Mouse (Mus musculus) kidney, embryonic 16.5 days (tissue): ENCODE measurements around the gene Gcnt4. TPM values are rescaled to one million over a fixed set of nuclear protein-coding genes. Genes with fewer than 3 reads are reported as not detected.
A peak's percentile ranks its signal among the peaks of the same experiment; 100 is the strongest.
"Not testable (repeated sequence)": the region's sequence is repeated elsewhere in the genome, so short reads cannot be mapped to it uniquely, and the experiment has no call there.

Experiments used
- ATAC-seq: fragments of 200-750 bp; cut with Nextera tagmentation; 2 replicates; pipeline ENCODE4 v1.8.0; 2017; ENCODE audit warnings: moderate TSS enrichment; ENCODE audit not compliant: low FRiP score, low TSS enrichment
- H3K27ac ChIP-seq: fragments of 300-500 bp; sonication (generic); 2 replicates; pipeline ENCODE4 v1.5.1; 2014; ENCODE audit warnings: low read length
- H3K27me3 ChIP-seq: fragments of 300-500 bp; sonication (generic); 2 replicates; pipeline ENCODE4 v1.6.1; 2014; ENCODE audit warnings: low read length, control low read depth, mixed read lengths; ENCODE audit not compliant: insufficient read depth
- H3K36me3 ChIP-seq: fragments of 300-500 bp; sonication (generic); 2 replicates; pipeline ENCODE4 v1.6.1; 2014; ENCODE audit warnings: low read length, control low read depth, mixed read lengths; ENCODE audit not compliant: insufficient read depth
- H3K4me1 ChIP-seq: fragments of 300-500 bp; sonication (generic); 2 replicates; pipeline ENCODE4 v1.6.1; 2014; ENCODE audit warnings: low read length, control low read depth, mixed read lengths; ENCODE audit not compliant: insufficient read depth
- H3K4me2 ChIP-seq: fragments of 300-500 bp; sonication (generic); replicated peaks from 2 replicates; pipeline ENCODE4 v1.6.1; 2014; ENCODE audit warnings: low read depth, low read length
- H3K4me3 ChIP-seq: fragments of 300-500 bp; sonication (generic); 2 replicates; pipeline ENCODE4 v1.5.1; 2014; ENCODE audit warnings: mild to moderate bottlenecking, low read length
- H3K9ac ChIP-seq: fragments of 300-500 bp; sonication (generic); replicated peaks from 2 replicates; pipeline ENCODE4 v1.6.1; 2014; ENCODE audit warnings: low read length
- H3K9me3 ChIP-seq: fragments of 300-500 bp; sonication (generic); 2 replicates; pipeline ENCODE4 v1.6.1; 2016; ENCODE audit warnings: low read length, control low read depth
- WGBS: fragments of 180-500 bp; shearing (Covaris S2); extraction: QIAGEN DNeasy Blood & Tissue Kit; methylation state at CpG from one replicate; pipeline ENCODE4 v1.1.7; 2014; 5-methylcytosine and 5-hydroxymethylcytosine counted together
- polyA plus RNA-seq: library from polyadenylated mRNA; unstranded; fragments of >200 nt; fragmentation: Nextera tagmentation; extraction: Ambion mirVana; gene quantifications from 2 replicates; pipeline ENCODE4 v1.2.1, GENCODE M21; 2015

Gene Gcnt4
- polyA plus RNA-seq, 1 experiment from 2014 or later = 1.7 TPM

DNA sequence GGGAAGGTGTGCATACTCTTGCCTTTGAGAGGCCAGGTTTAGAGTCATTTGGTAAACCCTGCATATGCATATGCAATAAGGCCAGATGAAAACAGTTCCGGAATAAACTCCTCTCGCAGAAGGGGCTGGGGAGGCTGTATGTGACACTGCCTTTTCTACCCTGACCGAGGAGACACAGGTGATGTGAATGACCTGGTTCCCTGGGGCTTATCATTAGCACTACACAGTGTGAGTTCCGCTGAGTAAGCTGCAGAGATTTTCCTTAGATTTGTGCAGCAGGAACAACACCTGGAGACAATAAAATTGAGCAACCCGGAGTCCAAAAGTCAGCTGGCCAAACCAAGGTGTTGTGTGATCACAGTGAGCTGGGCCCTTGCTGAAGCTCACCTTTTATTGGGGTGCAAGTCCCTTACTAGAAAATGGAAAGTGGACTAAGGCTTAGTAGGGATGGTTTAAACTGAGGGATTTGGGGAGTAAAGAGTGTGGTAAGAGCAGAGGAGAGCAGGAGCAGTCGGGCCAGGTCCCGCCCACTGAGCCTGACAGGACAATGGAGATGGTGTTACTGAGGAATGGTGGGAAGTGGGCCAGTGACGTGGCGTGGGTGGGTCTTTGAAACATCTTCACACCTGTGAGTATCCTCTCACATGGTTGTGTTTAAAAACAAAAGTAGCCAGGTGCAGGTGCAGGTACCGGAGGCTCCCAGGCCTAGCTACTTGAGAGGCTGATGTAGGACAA lies 1.7 kb downstream of the Gcnt4 start:
- Histone ChIP-seq H3K27me3 (peaks cover 20% of the 10 kb centered on the region), H3K27ac (no peak overlapping the region), H3K36me3 (no peaks in the 10 kb centered on the region), H3K4me1 (peaks cover 23% of the 10 kb centered on the region), H3K4me3 (peak overlapping the region; percentile 83), H3K9ac (0 out of 2 replicates have a peak overlapping the region, but pooled peaks have one; percentile 19), H3K9me3 (no peaks in the 10 kb centered on the region), H3K4me2 (peak overlapping the region; percentile 99)
- 48% methylated on average over 10 of the region's 10 CpGs for WGBS
- ATAC-seq = no peak

- H3K9ac ChIP-seq = no peak overlapping the region
- H3K36me3 ChIP-seq = no peaks in the 10 kb centered on the region
- H3K27ac ChIP-seq = no peak overlapping the region
- no peaks in the 10 kb centered on the region for H3K9me3 ChIP-seq
- peaks cover 23% of the 10 kb centered on the region for H3K4me1 ChIP-seq
- ATAC-seq = no peak
- 82% methylated on average over 1 of the region's 1 CpGs for WGBS
- no peak overlapping the region for H3K4me2 ChIP-seq
- peaks cover 20% of the 10 kb centered on the region for H3K27me3 ChIP-seq
- no peak overlapping the region for H3K4me3 ChIP-seq
These were observed 3.3 kb downstream of the Gcnt4 start for GRCm38 (mm10) chr13:96927781-96928180.

DNA sequence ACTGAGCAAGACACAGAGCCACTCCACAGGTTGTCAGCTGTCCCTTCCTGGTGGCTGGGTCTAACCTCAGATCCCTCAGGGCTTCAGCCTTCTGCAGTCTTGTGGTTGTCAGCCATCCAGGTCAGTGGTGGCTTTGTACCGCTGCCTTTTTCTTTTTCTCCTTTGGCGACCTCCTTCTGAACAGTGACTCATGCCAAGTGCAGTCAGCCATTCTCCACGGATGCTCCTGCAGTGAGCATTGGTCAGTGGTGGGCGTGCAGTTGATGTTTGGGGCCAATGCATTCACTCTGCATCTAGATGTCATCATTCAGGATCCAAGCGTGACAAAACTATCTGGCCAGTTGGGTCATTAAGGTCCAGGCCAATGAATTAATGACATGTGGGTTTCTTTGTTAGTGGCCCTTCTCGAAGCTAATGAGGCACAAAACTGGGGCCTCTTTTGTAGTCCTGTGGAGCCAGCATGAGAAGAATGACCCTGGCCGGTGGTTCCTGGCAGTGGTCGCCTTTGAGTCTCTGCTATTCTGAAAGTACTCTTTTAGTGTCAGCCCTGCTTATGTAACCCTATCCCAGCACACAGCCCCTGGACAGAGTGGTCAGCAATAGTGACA lies 4.0 kb downstream of the Gcnt4 start:
- H3K4me3 ChIP-seq = no peak overlapping the region
- no peak for ATAC-seq
- no peaks in the 10 kb centered on the region for H3K36me3 ChIP-seq
- H3K27me3 ChIP-seq = peaks cover 20% of the 10 kb centered on the region
- 31% methylated on average over 8 of the region's 8 CpGs for WGBS
- H3K9ac ChIP-seq = no peak overlapping the region
- no peak overlapping the region for H3K4me2 ChIP-seq
- H3K9me3 ChIP-seq = no peaks in the 10 kb centered on the region
- H3K27ac ChIP-seq = no peak overlapping the region
- H3K4me1 ChIP-seq = peaks cover 23% of the 10 kb centered on the region

DNA sequence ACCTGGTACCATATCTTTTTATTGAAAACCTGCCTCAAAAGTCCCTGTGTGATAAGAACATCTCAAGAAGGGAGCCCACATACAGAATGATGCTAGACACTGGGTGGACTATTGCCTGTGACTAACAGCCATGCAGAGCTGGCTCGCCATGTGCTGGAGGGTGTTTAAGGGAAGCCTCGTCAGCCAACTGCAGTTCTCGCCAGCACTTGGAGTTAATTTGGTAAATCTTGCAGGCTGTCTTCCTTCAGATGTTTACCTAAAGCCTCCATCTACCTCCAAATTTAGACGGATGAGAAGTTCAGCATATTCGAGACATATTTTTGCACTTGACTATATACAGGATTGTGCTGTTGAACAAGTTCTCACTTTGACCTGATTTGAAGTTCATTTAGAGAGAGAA lies 8.3 kb downstream of the Gcnt4 start:
- 90% methylated on average over 5 of the region's 5 CpGs for WGBS
- Histone ChIP-seq H3K27ac (no peak overlapping the region), H3K4me1 (peaks cover 25% of the 10 kb centered on the region), H3K4me3 (no peak overlapping the region), H3K9ac (no peak overlapping the region), H3K27me3 (no peaks in the 10 kb centered on the region), H3K36me3 (no peaks in the 10 kb centered on the region), H3K4me2 (no peak overlapping the region), H3K9me3 (no peaks in the 10 kb centered on the region)
- ATAC-seq = no peak

DNA sequence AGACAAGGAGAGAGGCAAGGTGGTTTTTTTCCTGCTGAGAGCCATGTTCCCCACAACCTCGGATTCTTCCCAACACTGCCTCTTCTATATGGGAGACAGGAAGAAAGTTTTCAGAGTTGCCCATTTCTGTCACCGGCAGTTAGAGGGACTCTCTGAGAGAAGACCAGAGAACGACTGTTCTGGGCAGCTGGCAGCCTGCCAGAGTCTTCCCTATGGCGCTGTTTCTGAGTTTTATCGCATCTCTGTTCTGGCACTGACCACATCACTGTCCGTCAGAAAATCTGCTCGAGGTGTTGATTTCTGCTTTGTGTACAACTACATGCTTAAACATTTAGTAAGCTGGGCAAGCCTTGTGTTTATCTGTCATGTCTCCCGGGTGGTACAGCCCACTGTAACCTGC lies 8.9 kb downstream of the Gcnt4 start:
- WGBS = 58% methylated on average over 8 of the region's 8 CpGs

GRCm38 (mm10) chr13:96936173-96936777 lies 11.8 kb downstream of the Gcnt4 start:
- no peak; the same call in 1 of the 2 replicates for ATAC-seq
- Histone ChIP-seq H3K9me3 (no peaks in the 10 kb centered on the region), H3K27me3 (no peaks in the 10 kb centered on the region), H3K4me2 (no peak overlapping the region), H3K4me3 (no peak overlapping the region), H3K9ac (no peak overlapping the region), H3K4me1 (peaks cover 15% of the 10 kb centered on the region), H3K27ac (peak overlapping the region; percentile 45; the same call in 1 of the 2 replicates), H3K36me3 (no peaks in the 10 kb centered on the region)
- WGBS = 22% methylated on average over 6 of the region's 6 CpGs

More for the DNA sequence above, 8.9 kb downstream of the Gcnt4 start:
- Histone ChIP-seq H3K36me3 (no peaks in the 10 kb centered on the region), H3K27ac (no peak overlapping the region), H3K9me3 (no peaks in the 10 kb centered on the region), H3K4me3 (no peak overlapping the region), H3K27me3 (no peaks in the 10 kb centered on the region), H3K4me1 (peaks cover 21% of the 10 kb centered on the region), H3K9ac (no peak overlapping the region), H3K4me2 (no peak overlapping the region)
- no peak for ATAC-seq

DNA sequence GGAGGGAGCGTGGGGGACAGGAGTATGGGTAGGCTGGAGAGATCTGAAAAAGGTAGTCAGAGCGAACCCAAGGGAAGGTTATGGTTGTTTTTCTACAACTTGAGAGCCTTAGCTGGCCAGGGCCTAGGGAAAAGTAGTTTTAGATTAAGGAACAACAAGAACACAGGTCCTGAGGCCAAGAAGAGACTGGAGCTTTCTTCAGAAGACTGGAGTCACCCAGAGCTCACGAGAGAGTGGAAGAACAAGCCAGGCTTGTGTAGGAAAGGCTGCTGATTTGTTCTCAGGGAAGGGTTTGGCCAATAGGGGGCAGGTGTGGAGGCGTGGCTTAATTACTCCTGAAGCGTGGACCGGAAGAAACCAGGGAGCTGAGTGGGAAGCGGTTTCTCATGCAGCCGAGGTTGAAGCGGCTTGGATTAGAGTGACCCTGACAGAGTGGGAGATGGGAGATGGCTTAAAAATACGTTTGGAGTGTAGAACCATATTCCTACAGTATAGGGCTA lies 12.6 kb downstream of the Gcnt4 start:
- Histone ChIP-seq H3K9me3 (no peaks in the 10 kb centered on the region), H3K27me3 (no peaks in the 10 kb centered on the region), H3K4me1 (peaks cover 15% of the 10 kb centered on the region), H3K4me3 (no peak overlapping the region), H3K36me3 (no peaks in the 10 kb centered on the region), H3K9ac (no peak overlapping the region), H3K4me2 (no peak overlapping the region), H3K27ac (peak overlapping the region; percentile 45; the same call in 1 of the 2 replicates)
- 64% methylated on average over 10 of the region's 10 CpGs for WGBS
- ATAC-seq = no peak

- Histone ChIP-seq H3K4me3 (no peak overlapping the region), H3K27me3 (no peaks in the 10 kb centered on the region), H3K4me1 (peaks cover 18% of the 10 kb centered on the region), H3K9me3 (no peaks in the 10 kb centered on the region), H3K9ac (no peak overlapping the region), H3K36me3 (no peaks in the 10 kb centered on the region), H3K27ac (peak overlapping the region; percentile 8; the same call in 1 of the 2 replicates), H3K4me2 (no peak overlapping the region)
- ATAC-seq = peak; percentile 62
- 64% methylated on average over 10 of the region's 10 CpGs for WGBS
These were observed 15.2 kb downstream of the Gcnt4 start for GRCm38 (mm10) chr13:96939680-96940079.

- not testable (repeated sequence) for H3K36me3 ChIP-seq, H3K9ac ChIP-seq, ATAC-seq, H3K27ac ChIP-seq, H3K9me3 ChIP-seq, H3K4me2 ChIP-seq, H3K27me3 ChIP-seq, H3K4me3 ChIP-seq
- 91% methylated on average over 11 of the region's 11 CpGs for WGBS
- H3K4me1 ChIP-seq = peaks cover 12% of the 10 kb centered on the region
These were observed 17.0 kb downstream of the Gcnt4 start for GRCm38 (mm10) chr13:96941481-96941880.
